Mouse (Mus musculus): ENCODE data around the gene Gga1. TPM values are rescaled to one million over a fixed set of nuclear protein-coding genes. Genes with fewer than 3 reads are reported as not detected.
"Not testable (repeated sequence)": the region's sequence is repeated elsewhere in the genome, so short reads cannot be mapped to it uniquely, and the experiment has no call there.

Gene Gga1
- polyA plus RNA-seq, 1 experiment from 2014 or later: 42.5 TPM

DNA sequence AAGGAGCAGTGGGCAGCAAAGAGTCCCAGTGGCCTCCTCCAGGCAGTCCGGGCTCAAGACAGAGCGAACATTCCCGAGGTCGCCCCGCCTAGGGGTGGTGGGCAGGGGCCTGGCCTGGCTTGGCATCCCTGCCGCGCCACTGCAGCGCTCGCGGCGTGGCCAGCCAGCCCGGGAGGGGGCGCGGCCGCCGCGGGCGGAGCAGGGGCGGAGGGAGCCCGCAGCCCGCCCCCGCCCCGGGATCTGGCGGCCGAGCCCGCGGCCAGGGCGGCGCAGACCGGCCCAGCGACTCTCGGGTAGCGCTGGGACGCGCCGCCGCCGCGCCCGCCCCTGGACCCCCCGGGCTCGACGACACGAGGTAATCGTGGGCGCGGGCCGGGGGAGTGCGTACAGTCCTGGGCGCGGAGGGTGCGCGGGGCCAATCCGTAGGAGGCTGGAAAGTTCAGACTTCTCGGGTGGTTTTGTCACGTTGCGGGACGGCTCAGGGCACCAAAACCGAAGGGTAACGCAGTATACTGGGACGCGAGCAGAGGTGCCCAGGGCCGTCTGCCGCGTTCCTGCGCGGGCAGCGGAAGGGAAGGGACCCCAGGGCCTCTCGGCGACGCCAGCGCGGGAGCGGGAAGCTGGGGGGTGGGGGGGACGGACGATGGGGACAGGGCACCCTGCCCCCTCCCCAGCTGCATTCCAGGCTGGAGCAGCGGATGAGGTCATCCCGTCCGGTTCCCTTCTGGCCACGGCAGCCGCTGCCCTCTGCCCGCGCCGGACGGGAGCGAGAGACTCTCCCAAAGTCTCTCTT is 34.4 kb upstream of the Gga1 start, which contains the start of gene Cdc42ep1:
Cdc42ep1 (plus strand) TSS at position 254 of the 793 bp plus-strand sequence.
- no peaks in the 10 kb centered on the region; the same call in none of the 2 replicates for H3K27me3 ChIP-seq (replicated peaks; ENCODE audit: control insufficient read depth, insufficient read depth, low read length)
- H3K36me3 ChIP-seq (ENCODE audit: control insufficient read depth, insufficient read depth, low read length): peaks cover 7% of the 10 kb centered on the region; the same call in 1 of the 2 replicates
- peaks cover 47% of the 10 kb centered on the region for H3K4me1 ChIP-seq (ENCODE audit: control insufficient read depth, insufficient read depth, low read length)
- ATAC-seq (ENCODE audit: low read depth) (peak; percentile 79), DNase-seq (ENCODE audit: low spot score) (peak; percentile 71)
- WGBS: 1% methylated on average over 40 of the region's 86 CpGs
- H3K9me3 ChIP-seq (ENCODE audit: control insufficient read depth, low read length): no peaks in the 10 kb centered on the region
- peak within 1 kb of the TSS; percentile 87 for H3K4me2 ChIP-seq (ENCODE audit: low read depth, low read length)
- H3K4me3 ChIP-seq (ENCODE audit: low read depth, low read length): peak within 1 kb of the TSS; percentile 72
- peak within 1 kb of the TSS; percentile 81 for H3K9ac ChIP-seq (ENCODE audit: low read depth, low read length)
- peak within 1 kb of the TSS; percentile 88 for H3K27ac ChIP-seq (replicated peaks; ENCODE audit: low read depth, low read length)

DNA sequence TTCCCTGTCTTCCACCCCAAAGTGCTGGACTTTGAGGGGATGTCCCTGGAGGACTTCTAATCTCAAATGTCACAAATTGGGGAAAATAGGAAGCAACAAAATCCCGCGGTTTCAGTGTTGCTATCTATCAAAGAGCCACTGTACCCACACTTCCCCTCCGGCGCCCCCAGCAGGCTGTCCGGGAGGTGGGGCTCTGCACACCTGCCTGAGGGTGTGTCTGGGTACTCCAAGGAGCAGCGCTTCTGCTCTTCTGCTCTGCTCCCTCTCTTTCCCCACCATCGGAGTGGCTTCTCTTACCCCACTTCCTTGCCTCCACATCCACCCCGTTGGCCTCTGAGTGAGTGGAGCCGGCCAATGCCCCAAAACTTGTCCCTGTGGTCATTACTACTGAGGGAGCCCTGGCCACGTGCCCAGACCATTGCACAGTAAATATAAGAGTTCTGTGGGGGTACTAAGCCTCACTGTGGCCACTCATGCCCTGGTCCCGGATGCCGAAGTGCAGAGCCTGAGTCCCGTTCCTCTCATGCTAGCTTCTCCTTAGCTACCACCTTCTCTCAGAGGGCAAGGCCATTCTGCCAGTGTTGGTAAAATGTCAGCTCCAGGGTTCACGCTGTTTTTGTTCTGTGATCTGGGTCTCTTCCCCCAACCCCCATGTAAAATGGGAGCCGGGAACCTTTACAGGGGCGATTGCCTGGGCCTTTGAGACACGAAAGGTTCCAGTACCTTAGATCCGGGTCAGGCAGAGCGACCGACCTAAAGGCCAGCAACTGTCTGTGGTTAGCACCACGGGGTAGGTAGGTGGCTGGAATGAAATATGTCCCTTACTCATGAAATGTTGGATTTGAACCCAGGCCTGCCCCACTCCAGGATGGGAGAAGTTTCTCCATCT is 33.2 kb upstream of the Gga1 start:
- peak overlapping the region; percentile 81 for H3K9ac ChIP-seq (ENCODE audit: low read depth, low read length)
- peak overlapping the region; percentile 72 for H3K4me3 ChIP-seq (ENCODE audit: low read depth, low read length)
- no peaks in the 10 kb centered on the region; the same call in none of the 2 replicates for H3K27me3 ChIP-seq (replicated peaks; ENCODE audit: control insufficient read depth, insufficient read depth, low read length)
- no peaks in the 10 kb centered on the region for H3K9me3 ChIP-seq (ENCODE audit: control insufficient read depth, low read length)
- peak overlapping the region; percentile 87 for H3K4me2 ChIP-seq (ENCODE audit: low read depth, low read length)
- 31% methylated on average over 21 of the region's 21 CpGs for WGBS
- DNase-seq (ENCODE audit: low spot score): no peak
- peaks cover 46% of the 10 kb centered on the region for H3K4me1 ChIP-seq (ENCODE audit: control insufficient read depth, insufficient read depth, low read length)
- H3K27ac ChIP-seq (replicated peaks; ENCODE audit: low read depth, low read length): peak overlapping the region; percentile 88
- H3K36me3 ChIP-seq (ENCODE audit: control insufficient read depth, insufficient read depth, low read length): peaks cover 16% of the 10 kb centered on the region; the same call in 1 of the 2 replicates
- no peak for ATAC-seq (ENCODE audit: low read depth)

DNA sequence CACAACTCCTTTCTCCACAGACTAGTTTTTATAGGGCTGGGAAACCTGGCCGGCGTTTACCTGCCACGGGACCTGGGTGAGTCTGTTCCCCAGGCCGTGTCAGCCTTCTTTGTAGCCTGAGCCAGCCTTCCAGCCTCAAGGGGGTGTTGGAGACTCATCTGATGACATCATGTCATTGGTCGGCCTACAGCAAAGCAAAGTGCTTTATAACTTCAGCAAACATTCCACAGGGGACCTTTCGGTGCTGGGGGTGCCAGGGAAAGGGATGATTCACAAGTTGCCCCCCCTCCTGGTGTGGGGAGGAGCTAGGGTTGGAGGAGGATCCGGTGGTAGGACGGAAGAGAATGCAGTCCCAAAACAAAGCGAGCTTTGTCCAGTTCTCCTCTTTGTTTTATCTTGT is 32.2 kb upstream of the Gga1 start:
- H3K27ac ChIP-seq (replicated peaks; ENCODE audit: low read depth, low read length): peak overlapping the region; percentile 88; the same call in 1 of the 2 replicates
- DNase-seq (ENCODE audit: low spot score) (peak; percentile 69), ATAC-seq (ENCODE audit: low read depth) (no peak)
- no peaks in the 10 kb centered on the region; the same call in none of the 2 replicates for H3K27me3 ChIP-seq (replicated peaks; ENCODE audit: control insufficient read depth, insufficient read depth, low read length)
- H3K36me3 ChIP-seq (ENCODE audit: control insufficient read depth, insufficient read depth, low read length): peaks cover 22% of the 10 kb centered on the region
- peaks cover 36% of the 10 kb centered on the region for H3K4me1 ChIP-seq (ENCODE audit: control insufficient read depth, insufficient read depth, low read length)
- 0 out of 2 replicates have a peak overlapping the region, but pooled peaks have one; percentile 81 for H3K9ac ChIP-seq (ENCODE audit: low read depth, low read length)
- peak overlapping the region; percentile 87 for H3K4me2 ChIP-seq (ENCODE audit: low read depth, low read length)
- H3K9me3 ChIP-seq (ENCODE audit: control insufficient read depth, low read length): no peaks in the 10 kb centered on the region
- WGBS: 31% methylated on average over 9 of the region's 9 CpGs
- H3K4me3 ChIP-seq (ENCODE audit: low read depth, low read length): peak overlapping the region; percentile 72

DNA sequence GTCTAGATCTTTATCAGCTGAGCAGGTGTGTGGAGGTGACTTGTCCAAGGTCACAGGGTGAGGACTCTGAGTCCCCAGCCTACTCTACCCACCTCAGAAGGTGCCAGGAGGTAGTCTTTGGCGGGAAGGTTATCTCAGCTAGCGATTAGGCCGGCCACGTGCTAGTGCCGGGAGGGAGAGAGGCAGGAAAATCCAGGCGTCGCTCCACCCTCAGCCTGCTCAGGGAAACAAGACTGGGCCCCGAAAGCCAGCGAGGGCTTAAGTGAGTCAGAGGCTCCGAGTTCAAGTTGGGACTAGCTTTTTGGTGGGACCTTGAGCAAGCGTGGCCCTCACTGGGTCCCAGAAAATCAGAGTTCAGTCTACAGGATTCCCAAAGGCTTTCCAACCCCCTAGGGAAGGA is 31.7 kb upstream of the Gga1 start:
- H3K27me3 ChIP-seq (replicated peaks; ENCODE audit: control insufficient read depth, insufficient read depth, low read length): no peaks in the 10 kb centered on the region; the same call in none of the 2 replicates
- H3K27ac ChIP-seq (replicated peaks; ENCODE audit: low read depth, low read length): peak overlapping the region; percentile 88; the same call in 1 of the 2 replicates
- ATAC-seq (ENCODE audit: low read depth) (no peak), DNase-seq (ENCODE audit: low spot score) (no peak)
- H3K36me3 ChIP-seq (ENCODE audit: control insufficient read depth, insufficient read depth, low read length): peaks cover 22% of the 10 kb centered on the region
- no peaks in the 10 kb centered on the region for H3K9me3 ChIP-seq (ENCODE audit: control insufficient read depth, low read length)
- H3K4me2 ChIP-seq (ENCODE audit: low read depth, low read length): peak overlapping the region; percentile 87
- 0 out of 2 replicates have a peak overlapping the region, but pooled peaks have one; percentile 42 for H3K9ac ChIP-seq (ENCODE audit: low read depth, low read length)
- peaks cover 31% of the 10 kb centered on the region for H3K4me1 ChIP-seq (ENCODE audit: control insufficient read depth, insufficient read depth, low read length)
- peak overlapping the region; percentile 72 for H3K4me3 ChIP-seq (ENCODE audit: low read depth, low read length)
- WGBS: 58% methylated on average over 11 of the region's 11 CpGs

DNA sequence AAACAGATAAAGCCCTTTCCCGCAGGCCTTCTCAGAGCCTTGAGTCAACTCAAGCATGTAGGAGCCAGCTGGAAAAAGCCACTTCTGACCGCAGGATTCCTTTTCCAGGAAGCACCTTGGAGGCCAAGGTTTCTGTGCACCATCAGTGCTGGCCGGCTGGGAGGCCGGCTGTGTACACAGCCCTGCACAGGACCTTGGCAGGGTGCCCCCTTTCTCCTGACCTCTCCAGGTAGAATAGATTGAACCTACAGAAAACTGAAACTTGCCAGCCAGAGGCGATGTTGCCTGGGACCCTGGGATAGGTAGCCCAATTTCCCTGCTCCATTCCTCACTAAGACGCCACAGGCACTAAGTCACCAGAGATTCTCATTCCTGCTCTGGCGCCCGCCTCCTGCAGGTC is 31.1 kb upstream of the Gga1 start:
- no peak overlapping the region for H3K4me3 ChIP-seq (ENCODE audit: low read depth, low read length)
- H3K4me2 ChIP-seq (ENCODE audit: low read depth, low read length): peak overlapping the region; percentile 87; the same call in 1 of the 2 replicates
- ATAC-seq (ENCODE audit: low read depth): no peak
- WGBS: 76% methylated on average over 8 of the region's 8 CpGs
- H3K27me3 ChIP-seq (replicated peaks; ENCODE audit: control insufficient read depth, insufficient read depth, low read length): no peaks in the 10 kb centered on the region; the same call in none of the 2 replicates
- H3K9ac ChIP-seq (ENCODE audit: low read depth, low read length): no peak overlapping the region
- no peaks in the 10 kb centered on the region for H3K9me3 ChIP-seq (ENCODE audit: control insufficient read depth, low read length)
- H3K36me3 ChIP-seq (ENCODE audit: control insufficient read depth, insufficient read depth, low read length): peaks cover 22% of the 10 kb centered on the region
- H3K4me1 ChIP-seq (ENCODE audit: control insufficient read depth, insufficient read depth, low read length): peaks cover 25% of the 10 kb centered on the region
- H3K27ac ChIP-seq (replicated peaks; ENCODE audit: low read depth, low read length): 0 out of 2 replicates have a peak overlapping the region, but pooled peaks have one; percentile 23
- no peak for DNase-seq (ENCODE audit: low spot score)

DNA sequence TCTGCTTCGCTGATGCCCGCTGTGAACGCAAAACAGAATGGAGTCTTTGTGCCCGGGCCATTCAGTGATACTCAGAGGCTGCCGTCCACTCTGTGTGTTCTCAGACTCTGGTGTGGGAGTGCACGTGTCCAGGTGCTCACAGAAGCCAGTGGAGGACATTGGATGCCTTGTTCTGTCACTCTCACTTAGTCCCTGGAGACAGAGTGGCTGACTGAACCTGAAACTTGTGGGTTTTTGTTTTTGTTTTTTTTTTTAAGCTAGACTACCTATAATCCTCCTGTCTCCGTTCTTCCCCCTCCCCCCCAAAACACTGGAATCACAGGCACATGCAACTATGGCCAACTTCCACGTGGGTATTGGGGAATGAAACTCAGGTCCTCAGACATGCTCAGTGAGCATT is 30.6 kb upstream of the Gga1 start:
- WGBS: 60% methylated on average over 8 of the region's 8 CpGs
- H3K36me3 ChIP-seq (ENCODE audit: control insufficient read depth, insufficient read depth, low read length): peaks cover 22% of the 10 kb centered on the region
- no peaks in the 10 kb centered on the region for H3K9me3 ChIP-seq (ENCODE audit: control insufficient read depth, low read length)
- H3K4me1 ChIP-seq (ENCODE audit: control insufficient read depth, insufficient read depth, low read length): peaks cover 22% of the 10 kb centered on the region
- no peaks in the 10 kb centered on the region; the same call in none of the 2 replicates for H3K27me3 ChIP-seq (replicated peaks; ENCODE audit: control insufficient read depth, insufficient read depth, low read length)
- no peak overlapping the region for H3K4me2 ChIP-seq (ENCODE audit: low read depth, low read length)
- H3K27ac ChIP-seq (replicated peaks; ENCODE audit: low read depth, low read length): 0 out of 2 replicates have a peak overlapping the region, but pooled peaks have one; percentile 23
- ATAC-seq (ENCODE audit: low read depth) (no peak), DNase-seq (ENCODE audit: low spot score) (no peak)
- H3K9ac ChIP-seq (ENCODE audit: low read depth, low read length): no peak overlapping the region
- H3K4me3 ChIP-seq (ENCODE audit: low read depth, low read length): no peak overlapping the region

DNA sequence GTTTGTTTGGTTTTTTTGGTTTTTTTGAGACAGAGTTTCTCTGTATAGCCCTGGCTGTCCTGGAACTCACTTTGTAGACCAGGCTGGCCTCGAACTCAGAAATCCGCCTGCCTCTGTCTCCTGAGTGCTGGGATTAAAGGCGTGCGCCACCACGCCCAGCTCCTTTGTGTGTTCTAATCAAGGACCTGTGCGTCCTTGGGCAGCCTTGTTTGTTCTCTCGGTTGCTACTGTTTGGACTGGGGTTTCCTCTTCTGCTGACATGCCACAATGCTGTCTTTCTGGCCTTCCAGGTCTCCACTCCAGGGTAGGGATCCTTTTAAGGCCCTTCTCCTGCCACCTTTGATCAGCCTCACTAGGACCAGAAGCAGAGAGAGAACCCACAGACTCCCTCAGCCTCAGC is 30.2 kb upstream of the Gga1 start:
- ATAC-seq (ENCODE audit: low read depth); H3K4me2 ChIP-seq (ENCODE audit: low read depth, low read length); H3K27ac ChIP-seq (replicated peaks; ENCODE audit: low read depth, low read length); DNase-seq (ENCODE audit: low spot score); H3K9me3 ChIP-seq (ENCODE audit: control insufficient read depth, low read length); H3K9ac ChIP-seq (ENCODE audit: low read depth, low read length); H3K4me3 ChIP-seq (ENCODE audit: low read depth, low read length); H3K27me3 ChIP-seq (replicated peaks; ENCODE audit: control insufficient read depth, insufficient read depth, low read length): not testable (repeated sequence)
- 91% methylated on average over 7 of the region's 7 CpGs for WGBS
- Histone ChIP-seq H3K36me3 (ENCODE audit: control insufficient read depth, insufficient read depth, low read length) (peaks cover 22% of the 10 kb centered on the region), H3K4me1 (ENCODE audit: control insufficient read depth, insufficient read depth, low read length) (peaks cover 22% of the 10 kb centered on the region)

DNA sequence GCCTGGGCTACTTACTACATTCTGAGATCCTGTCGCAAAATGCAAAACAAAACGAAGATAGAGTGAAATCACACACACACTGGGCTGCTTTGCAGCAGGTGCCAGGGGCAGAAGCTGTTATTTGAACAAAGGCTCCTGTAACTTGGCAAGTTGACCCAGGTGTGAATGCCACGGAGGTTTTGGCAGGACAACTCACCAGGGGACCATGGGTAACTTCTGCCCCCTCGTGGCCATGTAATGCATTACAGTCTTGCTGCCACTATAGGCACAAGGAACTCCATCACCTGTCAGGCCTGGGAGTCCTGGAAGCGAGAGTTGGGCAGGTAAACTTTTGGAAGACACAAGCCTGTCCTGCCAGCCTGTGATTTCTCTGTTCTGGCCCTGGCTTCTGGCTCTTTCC is 28.5 kb upstream of the Gga1 start:
- Histone ChIP-seq H3K9me3 (ENCODE audit: control insufficient read depth, low read length) (no peaks in the 10 kb centered on the region), H3K36me3 (ENCODE audit: control insufficient read depth, insufficient read depth, low read length) (peaks cover 22% of the 10 kb centered on the region), H3K27ac (replicated peaks; ENCODE audit: low read depth, low read length) (no peak overlapping the region), H3K27me3 (replicated peaks; ENCODE audit: control insufficient read depth, insufficient read depth, low read length) (no peaks in the 10 kb centered on the region; the same call in 1 of the 2 replicates), H3K4me2 (ENCODE audit: low read depth, low read length) (no peak overlapping the region), H3K4me3 (ENCODE audit: low read depth, low read length) (no peak overlapping the region), H3K9ac (ENCODE audit: low read depth, low read length) (no peak overlapping the region), H3K4me1 (ENCODE audit: control insufficient read depth, insufficient read depth, low read length) (peaks cover 20% of the 10 kb centered on the region)
- 26% methylated on average over 5 of the region's 5 CpGs for WGBS
- no peak for ATAC-seq (ENCODE audit: low read depth)
- peak; percentile 69 for DNase-seq (ENCODE audit: low spot score)

Data from embryonic facial prominence, embryonic 14.5 days (tissue).